Mouse (Mus musculus) myocyte (in vitro differentiated cells): Measurements from ENCODE around the gene Slc37a1. TPM values are rescaled to one million over a fixed set of nuclear protein-coding genes. Genes with fewer than 3 reads are reported as not detected.

Source experiments
- H3K27me3 ChIP-seq: one replicate; pipeline ENCODE4 v1.6.1; 2011; ENCODE audit not compliant: control insufficient read depth, insufficient read depth, insufficient read length
- H3K36me3 ChIP-seq: one replicate; pipeline ENCODE4 v1.6.1; 2011; ENCODE audit not compliant: control insufficient read depth, insufficient read depth
- H3K4me2 ChIP-seq: one replicate; pipeline ENCODE4 v1.6.1; 2011; ENCODE audit warnings: low read depth, control low read depth
- H3K4me3 ChIP-seq: one replicate; pipeline ENCODE4 v1.5.1; 2011; ENCODE audit warnings: mild to moderate bottlenecking, control low read depth, moderate library complexity
- H3K79me2 ChIP-seq: one replicate; pipeline ENCODE4 v1.6.1; 2011; ENCODE audit not compliant: control insufficient read depth, insufficient read depth
- H3ac ChIP-seq: one replicate; pipeline ENCODE4 v1.6.1; 2011; ENCODE audit not compliant: control insufficient read depth, insufficient read length
- CEBPB ChIP-seq: IDR thresholded peaks from 2 replicates; pipeline ENCODE4 v1.6.1; 2011; ENCODE audit warnings: mild to moderate bottlenecking, moderate library complexity; ENCODE audit not compliant: poor library complexity, insufficient read depth, severe bottlenecking
- E2F4 ChIP-seq: IDR thresholded peaks from one replicate; pipeline ENCODE4 v1.6.1; 2011; ENCODE audit warnings: mild to moderate bottlenecking, control low read depth, moderate library complexity; ENCODE audit not compliant: insufficient read depth
- MAX ChIP-seq: IDR thresholded peaks from one replicate; pipeline ENCODE4 v1.6.1; 2011; ENCODE audit warnings: low read depth, mild to moderate bottlenecking, control low read depth
- MYOD1 ChIP-seq, 3 experiments: IDR thresholded peaks; one replicate each; pipeline ENCODE4 v1.6.1; 2011; ENCODE audit warnings: control low read depth in 2 of 3, low read depth in 2 of 3, mild to moderate bottlenecking in 2 of 3, moderate library complexity in 1 of 3; ENCODE audit not compliant: insufficient read length in 2 of 3, control insufficient read depth in 1 of 3
- MYOG ChIP-seq, 3 experiments: IDR thresholded peaks; one replicate each; pipeline ENCODE4 v1.6.1; 2011; ENCODE audit warnings: control low read depth in 2 of 3, low read depth in 2 of 3, mild to moderate bottlenecking in 2 of 3; ENCODE audit not compliant: insufficient read length in 2 of 3, control insufficient read depth in 1 of 3, insufficient read depth in 1 of 3
- POLR2A ChIP-seq: IDR thresholded peaks from one replicate; pipeline ENCODE4 v1.6.1; 2011; ENCODE audit warnings: low read depth, mild to moderate bottlenecking, control low read depth, moderate library complexity; ENCODE audit not compliant: insufficient read length
- POLR2AphosphoS2 ChIP-seq: IDR thresholded peaks from one replicate; pipeline ENCODE4 v1.6.1; 2011; ENCODE audit warnings: low read depth, control low read depth; ENCODE audit not compliant: insufficient read length
- REST ChIP-seq: IDR thresholded peaks from one replicate; pipeline ENCODE4 v1.6.1; 2011; ENCODE audit warnings: mild to moderate bottlenecking, control low read depth, moderate library complexity; ENCODE audit not compliant: insufficient read depth, insufficient read length
- SRF ChIP-seq: IDR thresholded peaks from one replicate; pipeline ENCODE4 v1.6.1; 2011; ENCODE audit warnings: low read depth; ENCODE audit not compliant: control insufficient read depth, insufficient read length
- TCF12 ChIP-seq: IDR thresholded peaks from one replicate; pipeline ENCODE4 v1.6.1; 2011; ENCODE audit warnings: mild to moderate bottlenecking, control low read depth; ENCODE audit not compliant: poor library complexity, insufficient read depth, severe bottlenecking
- TCF3 ChIP-seq: IDR thresholded peaks from one replicate; pipeline ENCODE4 v1.6.1; 2011; ENCODE audit warnings: low read depth, control low read depth; ENCODE audit not compliant: insufficient read length
- USF1 ChIP-seq: IDR thresholded peaks from one replicate; pipeline ENCODE4 v1.6.1; 2011; ENCODE audit warnings: low read depth, mild to moderate bottlenecking, control low read depth, moderate library complexity
- polyA plus RNA-seq: library from polyadenylated mRNA; unstranded; fragments of >200 nt; fragmentation: generic; extraction: Trizol; gene quantifications from one replicate; pipeline ENCODE4 v1.2.1, GENCODE M21; 2012; ENCODE audit warnings: missing spikeins

Gene Slc37a1
- polyA plus RNA-seq, 1 experiment, result 0.12 TPM

DNA sequence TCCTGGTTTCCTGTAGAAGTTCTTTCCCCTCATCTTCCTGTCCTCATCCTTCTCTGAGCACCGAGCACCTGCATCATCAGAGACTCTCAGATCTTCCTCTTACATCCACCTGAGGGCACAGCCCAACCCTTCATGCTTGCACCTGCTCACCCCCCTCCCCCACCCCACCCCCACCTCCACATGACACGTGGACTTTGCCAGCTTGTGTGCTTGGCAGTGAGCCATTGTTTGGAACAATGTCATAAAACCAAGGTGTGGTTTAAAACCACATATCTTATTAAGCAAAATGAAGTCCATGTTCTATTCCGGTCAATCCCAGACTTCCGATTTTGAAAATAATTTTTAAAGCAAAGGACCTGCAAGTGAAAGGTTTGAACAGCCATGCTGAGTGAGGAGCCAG is 35.9 kb downstream of the Slc37a1 start:
- H3K36me3 ChIP-seq, result no peaks in the 10 kb centered on the region
- H3ac ChIP-seq, result no peak overlapping the region
- H3K4me3 ChIP-seq, result no peak overlapping the region
- no peak overlapping the region for H3K4me2 ChIP-seq
- TF ChIP-seq REST (no peak), POLR2AphosphoS2 (no peak), MAX (no peak), MYOG (IDR thresholded peaks at IDR 0.05; ENCODE audit: control insufficient read depth in 1 of 3, insufficient read depth in 1 of 3, insufficient read length in 2 of 3, low read depth in 2 of 3) (no peak), SRF (no peak), USF1 (no peak), E2F4 (no peak), POLR2A (no peak), CEBPB (no peak), MYOD1 (IDR thresholded peaks at IDR 0.05; ENCODE audit: control insufficient read depth in 1 of 3, insufficient read length in 2 of 3, low read depth in 2 of 3) (no peak), TCF12 (no peak), TCF3 (no peak)
- peaks cover 3% of the 10 kb centered on the region for H3K27me3 ChIP-seq
- no peaks in the 10 kb centered on the region for H3K79me2 ChIP-seq

GRCm38 (mm10) chr17:31323379-31323778 is 36.8 kb downstream of the Slc37a1 start:
- H3K4me3 ChIP-seq, result no peak overlapping the region
- H3K36me3 ChIP-seq, result no peaks in the 10 kb centered on the region
- TF ChIP-seq MAX, result no peak
- H3K4me2 ChIP-seq, result no peak overlapping the region
- H3ac ChIP-seq, result no peak overlapping the region
- H3K27me3 ChIP-seq, result no peaks in the 10 kb centered on the region
- no peaks in the 10 kb centered on the region for H3K79me2 ChIP-seq

DNA sequence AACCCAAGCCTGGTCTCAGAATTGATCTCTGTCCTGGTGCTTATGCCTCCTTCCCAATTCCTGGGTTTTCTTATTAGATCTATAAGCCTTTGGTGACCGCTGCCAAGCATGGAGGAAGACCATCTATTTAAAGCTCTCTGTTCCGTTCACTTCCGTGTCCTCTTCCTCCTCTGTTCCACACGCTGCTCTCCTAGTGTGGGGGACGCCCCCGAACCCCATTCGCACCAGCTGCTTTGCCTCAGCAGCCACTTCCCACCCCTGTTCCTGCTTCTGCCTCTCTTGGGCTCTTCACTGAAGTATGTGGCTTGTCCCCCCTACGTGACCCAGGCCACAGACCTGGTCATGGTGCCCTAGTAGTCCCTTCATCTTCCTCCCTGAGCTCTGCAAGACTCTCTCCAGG is 37.6 kb downstream of the Slc37a1 start:
- Histone ChIP-seq H3ac (no peak overlapping the region), H3K4me3 (no peak overlapping the region), H3K36me3 (no peaks in the 10 kb centered on the region), H3K4me2 (no peak overlapping the region), H3K27me3 (no peaks in the 10 kb centered on the region), H3K79me2 (no peaks in the 10 kb centered on the region)
- TF ChIP-seq REST (no peak), CEBPB (no peak), SRF (no peak), MYOD1 (IDR thresholded peaks at IDR 0.05; ENCODE audit: control insufficient read depth in 1 of 3, insufficient read length in 2 of 3, low read depth in 2 of 3) (no peak)

DNA sequence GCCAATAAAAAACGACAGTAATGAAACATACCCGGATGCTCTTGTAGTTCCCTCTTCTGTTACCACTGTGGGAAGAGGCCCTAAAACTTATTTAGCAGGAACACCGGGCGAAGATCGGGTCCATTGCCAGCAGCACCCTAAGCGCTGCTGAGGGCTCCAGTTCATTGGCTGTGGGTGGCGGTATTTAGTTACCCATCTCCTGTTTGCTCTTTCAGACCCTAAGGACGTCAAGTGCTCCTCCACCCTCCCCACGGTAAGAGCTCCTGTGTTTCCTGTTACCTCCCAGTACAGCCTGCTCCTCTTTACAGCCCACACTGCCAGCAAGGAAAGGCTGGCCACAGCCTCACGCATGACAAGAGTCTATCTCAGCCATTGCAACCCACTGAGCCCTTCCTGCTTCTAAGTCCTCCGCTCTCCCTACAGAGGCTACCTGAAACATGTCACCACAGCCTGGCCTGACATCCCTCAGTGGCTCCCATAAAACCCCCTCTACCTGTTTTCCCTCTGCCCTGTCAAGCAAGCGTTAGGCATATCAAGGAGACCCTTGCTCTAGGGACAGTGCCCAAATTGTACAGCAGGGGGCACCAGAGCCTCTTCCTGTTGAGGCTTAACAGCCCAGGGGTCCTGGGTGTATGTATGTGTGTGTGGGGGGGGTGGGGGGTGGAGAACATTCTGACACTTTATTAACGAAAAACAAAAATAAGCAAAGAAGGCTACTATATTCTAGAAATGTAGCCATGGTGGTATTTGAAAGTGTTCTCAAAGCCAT is 39.0 kb downstream of the Slc37a1 start:
- no peak for TF ChIP-seq REST
- no peak for TF ChIP-seq POLR2A
- TF ChIP-seq TCF12, result no peak
- no peak for TF ChIP-seq MYOD1 (IDR thresholded peaks at IDR 0.05; ENCODE audit: control insufficient read depth in 1 of 3, insufficient read length in 2 of 3, low read depth in 2 of 3)
- TF ChIP-seq E2F4, result no peak
- no peak for TF ChIP-seq TCF3
- no peak for TF ChIP-seq MAX
- no peaks in the 10 kb centered on the region for H3K27me3 ChIP-seq
- H3K79me2 ChIP-seq, result no peaks in the 10 kb centered on the region
- H3ac ChIP-seq, result no peak overlapping the region
- H3K4me3 ChIP-seq, result no peak overlapping the region
- H3K4me2 ChIP-seq, result peak overlapping the region; percentile 66
- H3K36me3 ChIP-seq, result no peaks in the 10 kb centered on the region

- H3K27me3 ChIP-seq, result no peaks in the 10 kb centered on the region
- no peak overlapping the region for H3K4me3 ChIP-seq
- H3K36me3 ChIP-seq, result no peaks in the 10 kb centered on the region
- peak overlapping the region; percentile 66 for H3K4me2 ChIP-seq
- TF ChIP-seq MYOG (IDR thresholded peaks at IDR 0.05; ENCODE audit: control insufficient read depth in 1 of 3, insufficient read depth in 1 of 3, insufficient read length in 2 of 3, low read depth in 2 of 3), result no peak
- no peak for TF ChIP-seq TCF12
- TF ChIP-seq POLR2AphosphoS2, result no peak
- TF ChIP-seq MYOD1 (IDR thresholded peaks at IDR 0.05; ENCODE audit: control insufficient read depth in 1 of 3, insufficient read length in 2 of 3, low read depth in 2 of 3), result no peak
- no peak for TF ChIP-seq MAX
- no peak for TF ChIP-seq E2F4
- TF ChIP-seq CEBPB, result no peak
- TF ChIP-seq USF1, result no peak
- TF ChIP-seq REST, result no peak
- H3ac ChIP-seq, result no peak overlapping the region
- no peaks in the 10 kb centered on the region for H3K79me2 ChIP-seq
Measured at GRCm38 (mm10) chr17:31326220-31326852, 39.7 kb downstream of the Slc37a1 start.
